Mouse (Mus musculus): Measurements from ENCODE around the gene Nupr1.

DNA sequence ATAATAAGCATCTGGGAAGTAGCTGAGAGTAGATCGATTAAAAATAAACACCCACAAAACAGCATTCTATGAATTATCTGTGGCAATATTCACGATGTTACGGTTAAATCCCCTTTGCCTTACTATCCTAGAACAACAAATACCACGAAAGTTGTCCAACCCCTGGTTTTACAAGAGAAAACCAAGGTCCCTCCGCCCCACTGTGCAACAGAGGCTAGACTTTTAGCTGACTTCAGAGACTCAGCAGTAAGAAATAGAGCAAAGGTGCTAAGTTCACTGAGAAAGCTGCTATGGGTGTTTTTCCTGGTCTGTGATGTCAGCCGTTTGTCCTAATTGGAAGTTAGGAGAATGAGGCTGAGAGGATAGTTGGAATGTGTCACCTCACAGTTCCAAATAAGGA is 46.9 kb downstream of the Nupr1 start:
- TF ChIP-seq CTCF (IDR thresholded peaks at IDR 0.05; ENCODE audit: control insufficient read depth, insufficient read depth, low read length) (no peak), POLR2A (IDR thresholded peaks at IDR 0.05; ENCODE audit: borderline replicate concordance, control insufficient read depth, low read depth, low read length) (no peak)

All from bone marrow, adult 2 months (tissue).